In genomic region chr9:14698582-14699287, GRCm38 (mm10) we compare ENCODE assay signal across 8 mouse cellular contexts. TPM values are rescaled to one million over a fixed set of nuclear protein-coding genes. Genes with fewer than 3 reads are reported as not detected.
A peak's percentile ranks its signal among the peaks of the same experiment; 100 is the strongest.
DNase-seq lines count a peak whose midpoint lies in the region; ATAC-seq lines count a peak whose summit lies in the region.

No protein-coding gene starts in this region.

- no peak overlapping the region for H3K4me3 ChIP-seq in forebrain, embryonic 14.5 days (ENCODE audit: low read depth, low read length)
- H3K4me3 ChIP-seq in liver, embryonic 16.5 days (ENCODE audit: low read depth, low read length): no peak overlapping the region
- no peak overlapping the region for H3K4me3 ChIP-seq in neural tube, embryonic 14.5 days (ENCODE audit: low read depth, low read length)

- no peak overlapping the region for H3K4me2 ChIP-seq in forebrain, embryonic 14.5 days (ENCODE audit: low read length)
- H3K4me2 ChIP-seq in liver, embryonic 16.5 days (ENCODE audit: low read depth, low read length): no peak overlapping the region
- no peak overlapping the region for H3K4me2 ChIP-seq in neural tube, embryonic 14.5 days (ENCODE audit: low read depth, low read length)

- no peaks in the 10 kb centered on the region for H3K36me3 ChIP-seq in forebrain, embryonic 14.5 days (ENCODE audit: control insufficient read depth, insufficient read depth, low read length)
- H3K36me3 ChIP-seq in liver, embryonic 16.5 days (ENCODE audit: control insufficient read depth, insufficient read depth): no peaks in the 10 kb centered on the region
- H3K36me3 ChIP-seq in neural tube, embryonic 14.5 days (ENCODE audit: control insufficient read depth, insufficient read depth, low read length): no peaks in the 10 kb centered on the region

- H3K27me3 ChIP-seq in forebrain, embryonic 14.5 days (replicated peaks; ENCODE audit: control insufficient read depth, insufficient read depth, low read length): no peaks in the 10 kb centered on the region
- H3K27me3 ChIP-seq in liver, embryonic 16.5 days (ENCODE audit: control insufficient read depth, insufficient read depth, low read depth, low read length): no peaks in the 10 kb centered on the region
- H3K27me3 ChIP-seq in neural tube, embryonic 14.5 days (ENCODE audit: control insufficient read depth, insufficient read depth, low read length): no peaks in the 10 kb centered on the region

- peak; percentile 85 for DNase-seq in ES-CJ7 (ENCODE audit: low read depth, low spot score)
- peak; percentile 66 for DNase-seq in cerebellum, adult 11 months
- DNase-seq in forebrain, embryonic 14.5 days (ENCODE audit: low spot score): peak; percentile 93
- peak; percentile 87 to 95 for DNase-seq in heart, postnatal 14 days
- peak; percentile 70 for DNase-seq in large intestine, adult 2 months (ENCODE audit: low read depth, low spot score)
- DNase-seq in testis, postnatal 10 days (ENCODE audit: low spot score): peak; percentile 94

- 49% methylated on average over 12 of the region's 12 CpGs for WGBS in forebrain, embryonic 14.5 days
- 58% methylated on average over 12 of the region's 12 CpGs for WGBS in large intestine, adult 2 months
- WGBS in liver, embryonic 16.5 days (ENCODE audit: insufficient replicate concordance): 47% methylated on average over 12 of the region's 12 CpGs
- 51% methylated on average over 12 of the region's 12 CpGs for whole genome bisulfite sequencing in neural tube, embryonic 14.5 days

- no peaks in the 10 kb centered on the region for H3K9me3 ChIP-seq in forebrain, embryonic 14.5 days (replicated peaks; ENCODE audit: control insufficient read depth, low read length)
- no peaks in the 10 kb centered on the region for H3K9me3 ChIP-seq in liver, embryonic 16.5 days (replicated peaks; ENCODE audit: control insufficient read depth, low read length)
- H3K9me3 ChIP-seq in neural tube, embryonic 14.5 days (ENCODE audit: control insufficient read depth, low read length): no peaks in the 10 kb centered on the region

- intact Hi-C loops in heart, postnatal 14 days (cut with DNase I): loop anchor here (1.0 to 10.0 kb wide), 4 partner anchors 69 to 344 kb away; no protein-coding TSS in a partner anchor

- H3K9ac ChIP-seq in forebrain, embryonic 14.5 days (ENCODE audit: low read length): no peak overlapping the region
- no peak overlapping the region for H3K9ac ChIP-seq in liver, embryonic 16.5 days (ENCODE audit: low read depth, low read length)
- H3K9ac ChIP-seq in neural tube, embryonic 14.5 days (replicated peaks; ENCODE audit: low read depth, low read length): no peak overlapping the region

- peak; percentile 96 for ATAC-seq in forebrain, embryonic 14.5 days
- peak; percentile 43; the same call in 1 of the 2 replicates for ATAC-seq in liver, embryonic 16.5 days (ENCODE audit: low read depth)
- peak; percentile 96 for ATAC-seq in neural tube, embryonic 14.5 days (ENCODE audit: low read depth)

- H3K27ac ChIP-seq in forebrain, embryonic 14.5 days (ENCODE audit: low read depth, low read length): no peak overlapping the region
- H3K27ac ChIP-seq in liver, embryonic 16.5 days (ENCODE audit: low read length): no peak overlapping the region
- no peak overlapping the region for H3K27ac ChIP-seq in neural tube, embryonic 14.5 days (ENCODE audit: low read depth, low read length)

- H3K4me1 ChIP-seq in forebrain, embryonic 14.5 days (ENCODE audit: control insufficient read depth, insufficient read depth, low read length): no peaks in the 10 kb centered on the region
- H3K4me1 ChIP-seq in liver, embryonic 16.5 days (ENCODE audit: control insufficient read depth, low read depth, low read length): no peaks in the 10 kb centered on the region
- H3K4me1 ChIP-seq in neural tube, embryonic 14.5 days (ENCODE audit: control insufficient read depth, insufficient read depth, low read length): no peaks in the 10 kb centered on the region

RNA-seq across cellular contexts. Expression of gene Piwil4, which starts 41.8 kb away (rescaled TPM):
- 0.10 and 0.17 TPM in 2 replicates for polyA plus RNA-seq in forebrain, embryonic 14.5 days (2014; fragmentation: Nextera tagmentation; extraction: Ambion mirVana)
- total RNA-seq in heart, postnatal 14 days (2021): not detected
- polyA plus RNA-seq in large intestine, adult 2 months (2012; rRNA removed): 1.4 and 2.0 TPM in 2 replicates
- 0.02 and 0.05 TPM in 2 replicates for polyA plus RNA-seq in liver, embryonic 16.5 days (2015; fragmentation: Nextera tagmentation; extraction: Ambion mirVana)
- polyA plus RNA-seq in neural tube, embryonic 14.5 days (2014; fragmentation: Nextera tagmentation; extraction: Ambion mirVana): 0.31 and 0.32 TPM in 2 replicates

RNA-seq across cellular contexts. Expression of gene Fut4, which starts 53.5 kb away (rescaled TPM):
- polyA plus RNA-seq in forebrain, embryonic 14.5 days (2014; fragmentation: Nextera tagmentation; extraction: Ambion mirVana): 0.36 and 0.58 TPM in 2 replicates
- total RNA-seq in heart, postnatal 14 days (2021): under 1 TPM; 0.68 to 0.69 TPM
- 9.5 and 12.8 TPM in 2 replicates for polyA plus RNA-seq in large intestine, adult 2 months (2012; rRNA removed)
- polyA plus RNA-seq in liver, embryonic 16.5 days (2015; fragmentation: Nextera tagmentation; extraction: Ambion mirVana): 0.55 and 0.61 TPM in 2 replicates
- polyA plus RNA-seq in neural tube, embryonic 14.5 days (2014; fragmentation: Nextera tagmentation; extraction: Ambion mirVana): 2.2 TPM in 2 replicates

RNA-seq across cellular contexts. Expression of gene Amotl1, which starts 53.9 kb away (rescaled TPM):
- 9.9 and 10.9 TPM in 2 replicates for polyA plus RNA-seq in forebrain, embryonic 14.5 days (2014; fragmentation: Nextera tagmentation; extraction: Ambion mirVana)
- 10 to 100 TPM; 54.1 to 55.8 TPM for total RNA-seq in heart, postnatal 14 days (2021)
- polyA plus RNA-seq in large intestine, adult 2 months (2012; rRNA removed): 4.9 and 5.9 TPM in 2 replicates
- 1.7 and 2.4 TPM in 2 replicates for polyA plus RNA-seq in liver, embryonic 16.5 days (2015; fragmentation: Nextera tagmentation; extraction: Ambion mirVana)
- polyA plus RNA-seq in neural tube, embryonic 14.5 days (2014; fragmentation: Nextera tagmentation; extraction: Ambion mirVana): 8.2 and 11.5 TPM in 2 replicates

Comparison
In these comparisons a context has a peak if more than half of its experiments do, and no peak if none do; other contexts are left out.
1. ATAC-seq: peak in every context shown above with its lines; median percentile 96 in forebrain, embryonic 14.5 days; 96 in neural tube, embryonic 14.5 days; 43 in liver, embryonic 16.5 days.